Mouse (Mus musculus): Measurements from ENCODE around the gene Acvr1c. TPM values are rescaled to one million over a fixed set of nuclear protein-coding genes. Genes with fewer than 3 reads are reported as not detected.
A peak's percentile ranks its signal among the peaks of the same experiment; 100 is the strongest.

Gene Acvr1c
- total and polyA plus RNA-seq, 2 experiments from 2014 or later = 0.31 to 0.53 TPM

DNA sequence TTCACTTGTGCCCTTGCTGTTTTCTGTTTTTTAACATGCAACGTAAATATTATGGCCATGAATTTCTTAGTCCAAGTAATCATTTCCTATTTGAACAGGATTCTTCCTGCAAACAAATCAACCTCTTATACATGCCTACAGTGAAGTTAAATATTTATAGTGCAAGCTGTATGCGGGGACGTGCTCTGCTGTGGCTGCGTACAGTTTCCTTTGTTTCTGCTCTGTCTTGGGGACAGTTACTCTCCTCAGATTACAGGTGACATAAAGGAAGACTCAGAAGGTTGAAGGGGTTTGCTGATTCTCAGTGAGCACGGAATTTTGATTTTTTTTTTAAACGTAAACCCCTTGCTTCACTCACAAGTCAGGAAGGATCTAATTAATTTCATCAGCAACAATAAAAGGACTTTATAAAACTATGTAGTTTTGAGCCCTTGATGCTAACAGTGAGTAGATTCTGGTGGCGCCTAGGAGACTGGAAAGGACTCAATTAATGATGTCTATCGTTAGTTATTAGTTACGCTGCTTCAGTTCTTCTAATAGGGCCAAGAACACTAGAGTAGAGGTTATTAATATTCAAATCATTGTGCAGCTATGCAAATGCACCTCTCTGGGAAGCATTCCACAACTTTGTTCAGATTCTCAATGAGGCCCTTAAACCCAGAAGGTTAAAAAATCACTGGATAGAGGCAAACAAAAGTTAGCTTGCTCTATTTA, 19.9 kb upstream of the Acvr1c start:
- H3K9me3 ChIP-seq (replicated peaks; ENCODE audit: control insufficient read depth, low read length) = no peaks in the 10 kb centered on the region
- ATAC-seq (ENCODE audit: insufficient read depth, low read depth) (no peak), DNase-seq (ENCODE audit: low spot score) (no peak)
- no peaks in the 10 kb centered on the region for H3K36me3 ChIP-seq (replicated peaks; ENCODE audit: control insufficient read depth, insufficient read depth, low read length)
- H3K9ac ChIP-seq (replicated peaks; ENCODE audit: low read depth, low read length) = no peak overlapping the region
- no peak overlapping the region for H3K27ac ChIP-seq (ENCODE audit: low read depth)
- TF ChIP-seq EP300 (IDR thresholded peaks at IDR 0.05; ENCODE audit: low read depth) = no peak
- TF ChIP-seq CTCF (IDR thresholded peaks at IDR 0.05; ENCODE audit: low read depth) = no peak
- no peak overlapping the region for H3K4me3 ChIP-seq (ENCODE audit: low read depth, low read length)
- H3K4me2 ChIP-seq (ENCODE audit: low read depth, low read length) = no peak overlapping the region
- no peaks in the 10 kb centered on the region for H3K27me3 ChIP-seq (ENCODE audit: control insufficient read depth, insufficient read depth, low read length)
- H3K4me1 ChIP-seq (ENCODE audit: control insufficient read depth, insufficient read depth) = no peaks in the 10 kb centered on the region
- 85% methylated on average over 9 of the region's 9 CpGs for WGBS

- H3K27ac ChIP-seq (ENCODE audit: low read depth) = no peak overlapping the region
- no peak overlapping the region for H3K9ac ChIP-seq (replicated peaks; ENCODE audit: low read depth, low read length)
- H3K36me3 ChIP-seq (replicated peaks; ENCODE audit: control insufficient read depth, insufficient read depth, low read length) = no peaks in the 10 kb centered on the region
- H3K9me3 ChIP-seq (replicated peaks; ENCODE audit: control insufficient read depth, low read length) = no peaks in the 10 kb centered on the region
- ATAC-seq (ENCODE audit: insufficient read depth, low read depth) (no peak), DNase-seq (ENCODE audit: low spot score) (no peak)
- no peaks in the 10 kb centered on the region for H3K4me1 ChIP-seq (ENCODE audit: control insufficient read depth, insufficient read depth)
- WGBS = 70% methylated on average over 3 of the region's 3 CpGs
- no peak overlapping the region for H3K4me3 ChIP-seq (ENCODE audit: low read depth, low read length)
- H3K27me3 ChIP-seq (ENCODE audit: control insufficient read depth, insufficient read depth, low read length) = no peaks in the 10 kb centered on the region
- H3K4me2 ChIP-seq (ENCODE audit: low read depth, low read length) = no peak overlapping the region
- TF ChIP-seq CTCF (IDR thresholded peaks at IDR 0.05; ENCODE audit: low read depth) (no peak), EP300 (IDR thresholded peaks at IDR 0.05; ENCODE audit: low read depth) (no peak)
These were observed 8.5 kb upstream of the Acvr1c start for GRCm38 (mm10) chr2:58366196-58366595.

- H3K27ac ChIP-seq (ENCODE audit: low read depth) = no peak overlapping the region
- no peaks in the 10 kb centered on the region for H3K4me1 ChIP-seq (ENCODE audit: control insufficient read depth, insufficient read depth)
- TF ChIP-seq CTCF (IDR thresholded peaks at IDR 0.05; ENCODE audit: low read depth) = no peak
- no peak for TF ChIP-seq EP300 (IDR thresholded peaks at IDR 0.05; ENCODE audit: low read depth)
- no peak for ATAC-seq (ENCODE audit: insufficient read depth, low read depth)
- no peaks in the 10 kb centered on the region for H3K36me3 ChIP-seq (replicated peaks; ENCODE audit: control insufficient read depth, insufficient read depth, low read length)
- no peak overlapping the region for H3K9ac ChIP-seq (replicated peaks; ENCODE audit: low read depth, low read length)
- no peak overlapping the region for H3K4me2 ChIP-seq (ENCODE audit: low read depth, low read length)
- 88% methylated on average over 3 of the region's 3 CpGs for WGBS
- no peaks in the 10 kb centered on the region for H3K9me3 ChIP-seq (replicated peaks; ENCODE audit: control insufficient read depth, low read length)
- no peak overlapping the region for H3K4me3 ChIP-seq (ENCODE audit: low read depth, low read length)
- no peak for DNase-seq (ENCODE audit: low spot score)
- H3K27me3 ChIP-seq (ENCODE audit: control insufficient read depth, insufficient read depth, low read length) = no peaks in the 10 kb centered on the region
These were observed 3.8 kb upstream of the Acvr1c start for GRCm38 (mm10) chr2:58361361-58362046.

GRCm38 (mm10) chr2:58358132-58358460, 401 bp upstream of the Acvr1c start:
- no peaks in the 10 kb centered on the region for H3K36me3 ChIP-seq (replicated peaks; ENCODE audit: control insufficient read depth, insufficient read depth, low read length)
- H3K27me3 ChIP-seq (ENCODE audit: control insufficient read depth, insufficient read depth, low read length) = no peaks in the 10 kb centered on the region
- H3K9ac ChIP-seq (replicated peaks; ENCODE audit: low read depth, low read length) = peak overlapping the region; percentile 41; the same call in 1 of the 2 replicates
- ATAC-seq (ENCODE audit: insufficient read depth, low read depth) (peak; percentile 39; the same call in 1 of the 2 replicates), DNase-seq (ENCODE audit: low spot score) (no peak)
- no peak overlapping the region for H3K27ac ChIP-seq (ENCODE audit: low read depth)
- peak overlapping the region; percentile 51 for H3K4me3 ChIP-seq (ENCODE audit: low read depth, low read length)
- WGBS = 12% methylated on average over 3 of the region's 3 CpGs
- H3K4me1 ChIP-seq (ENCODE audit: control insufficient read depth, insufficient read depth) = no peaks in the 10 kb centered on the region
- TF ChIP-seq EP300 (IDR thresholded peaks at IDR 0.05; ENCODE audit: low read depth) = no peak
- no peak for TF ChIP-seq CTCF (IDR thresholded peaks at IDR 0.05; ENCODE audit: low read depth)
- no peaks in the 10 kb centered on the region for H3K9me3 ChIP-seq (replicated peaks; ENCODE audit: control insufficient read depth, low read length)
- H3K4me2 ChIP-seq (ENCODE audit: low read depth, low read length) = peak overlapping the region; percentile 98

DNA sequence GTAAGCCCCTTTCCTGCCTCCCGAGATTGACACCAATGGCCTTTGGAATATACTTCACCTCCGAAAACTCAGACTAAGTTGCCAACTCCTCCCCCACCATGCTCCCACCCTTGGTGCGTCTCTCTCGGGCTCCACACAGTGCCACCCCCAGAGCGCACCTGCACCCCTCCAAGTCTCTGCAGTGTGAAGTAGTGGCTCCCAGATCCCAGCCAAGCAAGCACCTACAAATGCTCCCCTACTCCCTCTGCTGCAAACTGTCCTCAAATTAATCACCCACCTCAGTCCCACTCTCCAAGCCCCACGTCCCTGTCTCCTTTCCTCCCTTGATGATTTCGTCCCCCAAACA, 654 bp downstream of the Acvr1c start:
- Histone ChIP-seq H3K27ac (ENCODE audit: low read depth) (no peak overlapping the region), H3K9ac (replicated peaks; ENCODE audit: low read depth, low read length) (peak overlapping the region; percentile 41), H3K27me3 (ENCODE audit: control insufficient read depth, insufficient read depth, low read length) (no peaks in the 10 kb centered on the region), H3K9me3 (replicated peaks; ENCODE audit: control insufficient read depth, low read length) (no peaks in the 10 kb centered on the region), H3K36me3 (replicated peaks; ENCODE audit: control insufficient read depth, insufficient read depth, low read length) (no peaks in the 10 kb centered on the region), H3K4me3 (ENCODE audit: low read depth, low read length) (peak overlapping the region; percentile 51), H3K4me2 (ENCODE audit: low read depth, low read length) (peak overlapping the region; percentile 98), H3K4me1 (ENCODE audit: control insufficient read depth, insufficient read depth) (no peaks in the 10 kb centered on the region)
- ATAC-seq (ENCODE audit: insufficient read depth, low read depth) = peak; percentile 21; the same call in 1 of the 2 replicates
- TF ChIP-seq EP300 (IDR thresholded peaks at IDR 0.05; ENCODE audit: low read depth) (no peak), CTCF (IDR thresholded peaks at IDR 0.05; ENCODE audit: low read depth) (no peak)
- under 1% methylated on average over 7 of the region's 7 CpGs for WGBS
- DNase-seq (ENCODE audit: low spot score) = no peak
